In the genomic region with DNA sequence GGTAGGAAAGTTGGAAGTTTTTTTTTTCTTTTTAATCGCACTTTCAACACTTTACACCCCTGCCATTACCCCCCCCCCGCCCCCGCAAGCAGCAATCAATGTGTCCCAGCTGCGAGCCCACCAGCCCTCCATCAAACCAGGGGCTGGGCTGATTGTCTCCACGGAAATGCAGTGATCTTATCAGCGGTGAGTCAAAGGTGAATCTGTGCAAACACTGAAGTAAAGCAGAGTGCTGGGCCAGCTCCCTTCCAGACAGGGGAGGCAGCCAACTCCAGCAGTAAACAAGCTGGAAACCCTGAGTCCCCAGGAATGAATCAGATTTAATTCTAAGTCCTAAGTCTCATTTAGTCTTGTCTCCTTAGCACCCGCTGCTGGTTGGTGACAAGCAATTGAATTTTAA, we compare ENCODE assay signal across 13 mouse cellular contexts.
DNase-seq lines count a peak whose midpoint lies in the region; ATAC-seq and TF ChIP-seq lines count a peak whose summit lies in the region.
"Had no signal": no experiment of that assay in that cellular context is flagged by ENCODE, and none has a peak within 500 bp of the region (broad histone marks: within the 10 kb centered on the region; RNA-seq: fewer than 3 reads in every experiment).

No protein-coding gene starts in this region.

- peak overlapping the region; percentile 20 for H3K4me2 ChIP-seq in kidney, embryonic 16.5 days (replicated peaks; ENCODE audit: low read depth, low read length)
- H3K4me2 ChIP-seq in embryonic facial prominence, embryonic 11.5 days (ENCODE audit: low read depth, low read length), result no peak overlapping the region
- no peak overlapping the region for H3K4me2 ChIP-seq in liver, embryonic 14.5 days (ENCODE audit: low read depth)
- H3K4me2 ChIP-seq: forebrain, embryonic 12.5 days; limb, embryonic 12.5 days; neural tube, embryonic 12.5 days had no signal

- H3K4me1 ChIP-seq in kidney, embryonic 16.5 days (ENCODE audit: insufficient read depth, low read length), result peaks cover 31% of the 10 kb centered on the region
- H3K4me1 ChIP-seq in embryonic facial prominence, embryonic 11.5 days (ENCODE audit: control insufficient read depth, insufficient read depth, low read length), result no peaks in the 10 kb centered on the region
- H3K4me1 ChIP-seq in liver, embryonic 14.5 days (replicated peaks; ENCODE audit: control insufficient read depth in 2 of 2, insufficient read depth in 2 of 2, low read length in 1 of 2), result peaks cover 0 to 3% of the 10 kb centered on the region in 2 experiments; a peak in 1 of 4 replicates

- peak; percentile 32 for DNase-seq in adrenal gland, postnatal 14 days
- no peak for DNase-seq in adrenal gland, postnatal 4 days (ENCODE audit: low spot score in 2 of 2)
- DNase-seq in kidney, postnatal 25 days, result no peak
- DNase-seq in embryonic facial prominence, embryonic 11.5 days (ENCODE audit: low spot score), result peak; percentile 57
- DNase-seq in liver, embryonic 14.5 days (ENCODE audit: low read depth in 3 of 3, low spot score in 3 of 3), result peak in 1 of 3 experiments; percentile 7
- no peak for DNase-seq in ovary, postnatal 36 days (ENCODE audit: low spot score)
- DNase-seq in cerebellum, adult 11 months, result no peak
- DNase-seq: gastrocnemius, postnatal 25 days; right cerebral cortex, postnatal 25 days had no signal

- no peak overlapping the region for H3K4me3 ChIP-seq in kidney, embryonic 16.5 days (ENCODE audit: low read length)
- H3K4me3 ChIP-seq in embryonic facial prominence, embryonic 11.5 days (ENCODE audit: low read depth, low read length), result no peak overlapping the region
- no peak overlapping the region for H3K4me3 ChIP-seq in liver, embryonic 14.5 days (ENCODE audit: insufficient read depth in 1 of 2, low read depth in 2 of 2, low read length in 2 of 2)
- H3K4me3 ChIP-seq: forebrain, embryonic 12.5 days; limb, embryonic 12.5 days; neural tube, embryonic 12.5 days had no signal

- H3K27me3 ChIP-seq in kidney, embryonic 16.5 days (ENCODE audit: insufficient read depth, low read length), result no peaks in the 10 kb centered on the region
- H3K27me3 ChIP-seq in embryonic facial prominence, embryonic 11.5 days (ENCODE audit: control insufficient read depth, insufficient read depth, low read length), result no peaks in the 10 kb centered on the region
- no peaks in the 10 kb centered on the region for H3K27me3 ChIP-seq in liver, embryonic 14.5 days (ENCODE audit: control insufficient read depth, insufficient read depth, low read length)
- H3K27me3 ChIP-seq: limb, embryonic 12.5 days; neural tube, embryonic 12.5 days had no signal

- H3K9ac ChIP-seq in kidney, embryonic 16.5 days (replicated peaks; ENCODE audit: low read length), result no peak overlapping the region
- H3K9ac ChIP-seq in embryonic facial prominence, embryonic 11.5 days (replicated peaks; ENCODE audit: low read length), result no peak overlapping the region
- no peak overlapping the region for H3K9ac ChIP-seq in liver, embryonic 14.5 days (replicated peaks)
- H3K9ac ChIP-seq: forebrain, embryonic 12.5 days; limb, embryonic 12.5 days; neural tube, embryonic 12.5 days had no signal

- H3K36me3 ChIP-seq in kidney, embryonic 16.5 days (ENCODE audit: insufficient read depth, low read length), result no peaks in the 10 kb centered on the region
- no peaks in the 10 kb centered on the region for H3K36me3 ChIP-seq in embryonic facial prominence, embryonic 11.5 days (replicated peaks; ENCODE audit: control insufficient read depth, insufficient read depth, low read depth, low read length)
- no peaks in the 10 kb centered on the region for H3K36me3 ChIP-seq in liver, embryonic 14.5 days (replicated peaks; ENCODE audit: control insufficient read depth, insufficient read depth, low read depth)
- H3K36me3 ChIP-seq: forebrain, embryonic 12.5 days; limb, embryonic 12.5 days; neural tube, embryonic 12.5 days had no signal

- no peaks in the 10 kb centered on the region for H3K9me3 ChIP-seq in kidney, embryonic 16.5 days (ENCODE audit: low read length)
- no peaks in the 10 kb centered on the region for H3K9me3 ChIP-seq in embryonic facial prominence, embryonic 11.5 days (replicated peaks; ENCODE audit: control insufficient read depth, low read length)
- no peaks in the 10 kb centered on the region for H3K9me3 ChIP-seq in liver, embryonic 14.5 days (ENCODE audit: control insufficient read depth, low read length)
- H3K9me3 ChIP-seq: forebrain, embryonic 12.5 days; limb, embryonic 12.5 days; neural tube, embryonic 12.5 days had no signal

- TF ChIP-seq EP300 in liver, embryonic 14.5 days (IDR thresholded peaks at IDR 0.05; ENCODE audit: low read depth), result no peak

- no peak overlapping the region for H3K27ac ChIP-seq in kidney, embryonic 16.5 days (ENCODE audit: low read length)
- H3K27ac ChIP-seq in embryonic facial prominence, embryonic 11.5 days (replicated peaks; ENCODE audit: low read depth, low read length), result peak overlapping the region; percentile 22; the same call in 1 of the 2 replicates
- no peak overlapping the region for H3K27ac ChIP-seq in liver, embryonic 14.5 days
- H3K27ac ChIP-seq: forebrain, embryonic 12.5 days; limb, embryonic 12.5 days; neural tube, embryonic 12.5 days had no signal

- no peak for TF ChIP-seq CTCF in liver, embryonic 14.5 days (IDR thresholded peaks at IDR 0.05; ENCODE audit: low read depth)

- WGBS in kidney, embryonic 16.5 days, result 2% methylated on average over 7 of the region's 7 CpGs
- WGBS in embryonic facial prominence, embryonic 11.5 days, result 2% methylated on average over 7 of the region's 7 CpGs
- WGBS in liver, embryonic 14.5 days (ENCODE audit: insufficient replicate concordance), result 18% methylated on average over 7 of the region's 7 CpGs

- no peak for ATAC-seq in kidney, embryonic 16.5 days (ENCODE audit: low FRiP score, low TSS enrichment)
- ATAC-seq in embryonic facial prominence, embryonic 11.5 days (replicated peaks; ENCODE audit: insufficient number of reproducible peaks, low FRiP score, low TSS enrichment, low read depth), result no peak
- peak; percentile 56; the same call in 1 of the 2 replicates for ATAC-seq in liver, embryonic 14.5 days (ENCODE audit: insufficient read depth)

Comparison
In these comparisons a context has a peak if more than half of its experiments do, and no peak if none do; other contexts are left out.
1. DNase-seq: peak in adrenal gland, postnatal 14 days (single experiment) and embryonic facial prominence, embryonic 11.5 days (single experiment); none in adrenal gland, postnatal 4 days (0 of 2), kidney, postnatal 25 days (0 of 2), ovary, postnatal 36 days (single experiment) and cerebellum, adult 11 months (single experiment).